Comparison of ENCODE assay signal across 8 mouse cellular contexts in genomic region chr6:29526281-29527251, GRCm38 (mm10). TPM values are rescaled to one million over a fixed set of nuclear protein-coding genes. Genes with fewer than 3 reads are reported as not detected.
DNase-seq lines count a peak whose midpoint lies in the region; ATAC-seq and TF ChIP-seq lines count a peak whose summit lies in the region.

Irf5 (plus strand) TSS chr6:29526625.

- peak; percentile 40 for DNase-seq in thymus, adult 2 months
- DNase-seq in thymus, adult 18-20 months = no peak
- DNase-seq in embryo, embryonic 11 days = peak; percentile 64
- no peak for DNase-seq in liver, embryonic 13.5 days
- no peak for DNase-seq in frontal cortex, postnatal 10 days (ENCODE audit: low spot score in 2 of 2)
- DNase-seq in left cerebral cortex, postnatal 25 days (ENCODE audit: low spot score in 2 of 2) = no peak

- WGBS in thymus, adult 2 months = 2% methylated on average over 94 of the region's 96 CpGs
- under 1% methylated on average over 77 of the region's 96 CpGs for whole genome bisulfite sequencing in liver, embryonic 13.5 days (ENCODE audit: insufficient replicate concordance)

- H3K4me3 ChIP-seq in thymus, adult 2 months (ENCODE audit: control insufficient read depth, insufficient read depth, low read length) = peak within 1 kb of the TSS; percentile 66
- peak within 1 kb of the TSS; percentile 57 for H3K4me3 ChIP-seq in liver, embryonic 13.5 days (replicated peaks)

- H3K9me3 ChIP-seq in liver, embryonic 13.5 days (replicated peaks) = no peaks in the 10 kb centered on the region

- peak within 1 kb of the TSS; percentile 72 for H3K4me2 ChIP-seq in liver, embryonic 13.5 days

- H3K27me3 ChIP-seq in thymus, adult 2 months (ENCODE audit: control insufficient read depth, insufficient read depth, low read length) = peaks cover 19% of the 10 kb centered on the region
- H3K27me3 ChIP-seq in liver, embryonic 13.5 days = peaks cover 78% of the 10 kb centered on the region

- peaks cover 27% of the 10 kb centered on the region for H3K4me1 ChIP-seq in thymus, adult 2 months (replicated peaks; ENCODE audit: control insufficient read depth, insufficient read depth, low read length)
- H3K4me1 ChIP-seq in liver, embryonic 13.5 days (replicated peaks) = peaks cover 22% of the 10 kb centered on the region

- no peaks in the 10 kb centered on the region for H3K36me3 ChIP-seq in thymus, adult 2 months (ENCODE audit: control insufficient read depth, insufficient read depth, low read length)
- H3K36me3 ChIP-seq in liver, embryonic 13.5 days = no peaks in the 10 kb centered on the region

- peak; percentile 12; the same call in 1 of the 2 replicates for TF ChIP-seq CTCF in thymus, adult 2 months (IDR thresholded peaks at IDR 0.05; ENCODE audit: borderline replicate concordance, control insufficient read depth, extremely low read depth, insufficient read depth, low read length, poor library complexity)

- intact Hi-C loops in left cerebral cortex, postnatal 25 days (cut with DNase I) = no loop called here

- H3K9ac ChIP-seq in liver, embryonic 13.5 days = peak within 1 kb of the TSS; percentile 53

- no peak for ATAC-seq in hematopoietic stem cell, adult 5-6 weeks (replicated peaks in 1 of 2; ENCODE audit: insufficient read depth in 1 of 2, low FRiP score in 2 of 2, low TSS enrichment in 1 of 2, low read depth in 1 of 2, poor library complexity in 2 of 2, severe bottlenecking in 2 of 2)
- 0 out of 2 replicates have a peak, but pooled peaks have one; percentile 25 for ATAC-seq in liver, embryonic 13.5 days (ENCODE audit: low read depth)
- no peak for ATAC-seq in neutrophil, adult 5-6 weeks (ENCODE audit: extremely low read depth, insufficient number of reproducible peaks, low FRiP score, poor library complexity, severe bottlenecking)

- H3K27ac ChIP-seq in thymus, adult 2 months (ENCODE audit: control insufficient read depth, insufficient read depth, low read length) = no peak within 1 kb of the TSS
- H3K27ac ChIP-seq in liver, embryonic 13.5 days = no peak within 1 kb of the TSS

- TF ChIP-seq POLR2A in thymus, adult 2 months (IDR thresholded peaks at IDR 0.05; ENCODE audit: control insufficient read depth, extremely low read depth, insufficient read depth, low read length, poor library complexity) = no peak

RNA-seq across cellular contexts. Expression of gene Irf5, which starts in this region (rescaled TPM):
- polyA plus RNA-seq in thymus, adult 2 months (2012; rRNA removed) = 37.3 and 46.4 TPM in 2 replicates
- 19.3 and 23.7 TPM in 2 replicates for total RNA-seq in hematopoietic stem cell, adult 5-6 weeks (2017)
- 6.9 TPM in 2 replicates for polyA plus RNA-seq in liver, embryonic 13.5 days (2015; fragmentation: Nextera tagmentation; extraction: Ambion mirVana)
- 154 and 179 TPM in 2 replicates for total RNA-seq in neutrophil, adult 5-6 weeks (2017)
- 1 to 10 TPM; 4.7 to 5.4 TPM for total RNA-seq in left cerebral cortex, postnatal 25 days (2021)

Comparison
In these comparisons a context has a peak if more than half of its experiments do, and no peak if none do; other contexts are left out.
1. DNase-seq: peak in thymus, adult 2 months (single experiment) and embryo, embryonic 11 days (single experiment); none in thymus, adult 18-20 months (0 of 2), liver, embryonic 13.5 days (single experiment), frontal cortex, postnatal 10 days (0 of 2) and left cerebral cortex, postnatal 25 days (0 of 2).